Mouse (Mus musculus) natural killer cell, adult 2 months (primary cell): ENCODE results near the gene Edf1.

ENCODE experiments used
- DNase-seq, 2 experiments: peaks; one replicate each; pipeline ENCODE4 v3.0.0; 2022; ENCODE audit warnings: low spot score in 2 of 2

Edf1 gene

GRCm38 (mm10) chr2:25581901-25582301 is 24.3 kb downstream of the Edf1 start:
- DNase-seq: no peak

- no peak for DNase-seq
Observed at GRCm38 (mm10) chr2:25582466-25583119, 24.9 kb downstream of the Edf1 start.

GRCm38 (mm10) chr2:25583120-25583481 is 25.5 kb downstream of the Edf1 start:
- no peak for DNase-seq

- DNase-seq: no peak
Observed at GRCm38 (mm10) chr2:25583571-25583970, 25.9 kb downstream of the Edf1 start.

- DNase-seq: no peak
Observed at GRCm38 (mm10) chr2:25584152-25584551, 26.5 kb downstream of the Edf1 start.

GRCm38 (mm10) chr2:25584856-25585255 is 27.2 kb downstream of the Edf1 start:
- DNase-seq: no peak

GRCm38 (mm10) chr2:25585601-25586000 is 28.0 kb downstream of the Edf1 start:
- no peak for DNase-seq

GRCm38 (mm10) chr2:25587290-25587689 is 29.6 kb downstream of the Edf1 start:
- no peak for DNase-seq

GRCm38 (mm10) chr2:25588227-25588907 is 30.7 kb downstream of the Edf1 start:
- DNase-seq: no peak

GRCm38 (mm10) chr2:25591863-25592262 is 34.2 kb downstream of the Edf1 start:
- no peak for DNase-seq

- no peak for DNase-seq
Observed at GRCm38 (mm10) chr2:25596765-25597510, 39.3 kb downstream of the Edf1 start.

- DNase-seq: no peak
Observed at GRCm38 (mm10) chr2:25598749-25599148, 41.1 kb downstream of the Edf1 start.

GRCm38 (mm10) chr2:25600037-25600436 is 42.4 kb downstream of the Edf1 start:
- DNase-seq: no peak

GRCm38 (mm10) chr2:25602526-25602925 is 44.9 kb downstream of the Edf1 start:
- no peak for DNase-seq

GRCm38 (mm10) chr2:25607761-25608622 is 50.3 kb downstream of the Edf1 start, which contains the start of gene Rabl6:
TSS of gene Rabl6 (minus strand) at chr2:25608521.
- DNase-seq: peak; percentile 80 to 85

- no peak for DNase-seq
Observed at GRCm38 (mm10) chr2:25608671-25609070, 51.0 kb downstream of the Edf1 start.
